Mouse (Mus musculus) neural tube, embryonic 13.5 days (tissue): ENCODE measurements at regions not wholly inside any gene's neighbourhood (a gene's known extent, or its start where the extent isn't known, plus 50 kb on each side); places are given as distances from the start of the nearest gene placed in this dataset.
"Not testable (repeated sequence)": the region's sequence is repeated elsewhere in the genome, so short reads cannot be mapped to it uniquely, and the experiment has no call there.

Experiments used
- ATAC-seq: fragments of 200-750 bp; cut with Nextera tagmentation; 2 replicates; pipeline ENCODE4 v1.8.0; 2017; ENCODE audit warnings: low read depth, mild to moderate bottlenecking, moderate TSS enrichment, moderate library complexity
- H3K27ac ChIP-seq: fragments of 300-500 bp; sonication (generic); replicated peaks from 2 replicates; pipeline ENCODE4 v1.5.1; 2015; ENCODE audit warnings: moderate library complexity, mild to moderate bottlenecking, inconsistent platforms
- H3K27me3 ChIP-seq: fragments of 300-500 bp; sonication (generic); 2 replicates; pipeline ENCODE4 v1.6.1; 2015; ENCODE audit warnings: mild to moderate bottlenecking, inconsistent platforms
- H3K36me3 ChIP-seq: fragments of 300-500 bp; sonication (generic); 2 replicates; pipeline ENCODE4 v1.6.1; 2015; ENCODE audit warnings: mild to moderate bottlenecking, inconsistent platforms
- H3K4me1 ChIP-seq: fragments of 300-500 bp; sonication (generic); replicated peaks from 2 replicates; pipeline ENCODE4 v1.6.1; 2015; ENCODE audit warnings: inconsistent platforms
- H3K4me2 ChIP-seq: fragments of 300-500 bp; sonication (generic); 2 replicates; pipeline ENCODE4 v1.6.1; 2015; ENCODE audit warnings: inconsistent platforms, mild to moderate bottlenecking, moderate library complexity
- H3K4me3 ChIP-seq: fragments of 300-500 bp; sonication (generic); 2 replicates; pipeline ENCODE4 v1.5.1; 2015; ENCODE audit warnings: mild to moderate bottlenecking, inconsistent platforms
- H3K9ac ChIP-seq: fragments of 300-500 bp; sonication (generic); 2 replicates; pipeline ENCODE4 v1.6.1; 2015; ENCODE audit warnings: moderate library complexity, mild to moderate bottlenecking, inconsistent platforms
- H3K9me3 ChIP-seq: fragments of 300-500 bp; sonication (generic); 2 replicates; pipeline ENCODE4 v1.6.1; 2016; ENCODE audit warnings: inconsistent platforms
- WGBS: fragments of 180-500 bp; shearing (Covaris S2); methylation state at CpG from one replicate; pipeline ENCODE4 v1.1.7; 2015; 5-methylcytosine and 5-hydroxymethylcytosine counted together

DNA sequence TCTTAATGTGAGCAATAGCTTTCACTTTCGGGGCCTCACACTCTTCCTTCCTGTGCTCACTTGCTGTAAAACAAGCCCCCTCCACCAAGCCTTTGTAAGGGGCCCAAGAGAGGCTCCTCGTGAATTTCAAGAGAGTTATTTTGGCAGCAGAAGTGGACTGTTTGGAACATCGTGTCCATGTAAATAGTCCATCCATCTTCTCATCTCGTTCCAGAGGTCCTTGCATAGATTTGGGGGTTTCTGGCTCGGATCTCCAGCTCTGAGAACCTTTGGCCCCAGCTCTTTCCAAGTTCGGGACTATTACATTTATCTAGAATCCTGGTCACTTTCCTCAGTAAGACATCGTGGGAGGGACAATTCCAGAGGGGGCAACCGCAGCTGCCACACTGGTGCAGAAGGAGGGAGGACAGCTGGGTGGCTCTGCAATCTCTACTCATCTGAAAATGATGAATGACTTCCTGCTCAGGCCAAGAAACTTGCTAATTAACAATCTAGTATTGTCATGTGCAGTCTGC, 152.3 kb upstream of the Zfp637 start:
- Histone ChIP-seq H3K4me3 (no peak overlapping the region), H3K4me2 (no peak overlapping the region), H3K4me1 (no peaks in the 10 kb centered on the region), H3K9ac (no peak overlapping the region), H3K27me3 (no peaks in the 10 kb centered on the region), H3K9me3 (no peaks in the 10 kb centered on the region), H3K36me3 (no peaks in the 10 kb centered on the region), H3K27ac (no peak overlapping the region)
- ATAC-seq, result no peak
- WGBS, result 70% methylated on average over 8 of the region's 8 CpGs

DNA sequence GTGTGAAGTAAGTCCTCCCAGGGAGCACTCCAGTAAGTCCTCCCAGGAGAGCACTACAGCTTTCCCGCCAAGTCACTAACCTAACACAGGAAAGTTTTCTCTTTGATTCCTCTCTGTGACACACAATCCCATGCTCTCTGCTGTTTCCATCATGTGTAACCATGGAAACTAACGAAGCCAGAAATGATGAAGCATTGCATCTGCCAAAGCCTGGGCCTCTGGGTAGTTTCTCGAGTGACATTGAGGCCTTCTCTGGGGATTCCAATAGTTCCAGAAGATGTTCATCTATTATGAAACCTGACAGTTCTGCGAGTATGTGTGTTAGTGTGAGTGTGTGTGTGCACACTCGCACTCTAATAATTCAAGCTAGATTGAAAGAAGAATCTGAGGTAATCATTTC, 140.7 kb upstream of the Zfp637 start:
- H3K9me3 ChIP-seq, result no peaks in the 10 kb centered on the region
- no peaks in the 10 kb centered on the region for H3K27me3 ChIP-seq
- H3K27ac ChIP-seq, result no peak overlapping the region
- H3K36me3 ChIP-seq, result no peaks in the 10 kb centered on the region
- no peak for ATAC-seq
- no peak overlapping the region for H3K4me2 ChIP-seq
- no peaks in the 10 kb centered on the region for H3K4me1 ChIP-seq
- H3K4me3 ChIP-seq, result no peak overlapping the region
- H3K9ac ChIP-seq, result no peak overlapping the region
- 85% methylated on average over 5 of the region's 5 CpGs for WGBS

DNA sequence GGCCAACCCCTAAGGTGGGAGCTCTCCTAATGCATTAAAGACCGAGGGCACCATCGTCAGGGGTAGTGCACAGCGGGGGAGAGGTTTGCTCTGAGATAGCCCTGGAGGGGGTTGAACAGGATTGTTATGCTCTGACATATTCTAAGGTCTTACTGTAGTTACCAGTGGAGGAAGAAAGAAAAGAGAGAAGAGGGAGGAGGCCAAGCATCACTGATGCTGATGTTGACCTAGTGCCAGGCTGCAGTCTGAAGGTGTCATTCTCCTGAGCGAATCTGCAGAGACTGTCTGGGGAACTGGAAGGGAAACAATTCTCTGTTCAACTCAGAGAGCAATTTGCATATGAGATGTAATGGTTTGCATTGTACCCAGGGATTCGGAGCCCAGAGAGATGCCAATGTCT, 139.4 kb upstream of the Zfp637 start:
- Histone ChIP-seq H3K9ac (no peak overlapping the region), H3K4me3 (no peak overlapping the region), H3K27ac (no peak overlapping the region), H3K36me3 (no peaks in the 10 kb centered on the region), H3K27me3 (no peaks in the 10 kb centered on the region), H3K4me1 (no peaks in the 10 kb centered on the region), H3K4me2 (no peak overlapping the region), H3K9me3 (no peaks in the 10 kb centered on the region)
- ATAC-seq, result no peak
- 93% methylated on average over 5 of the region's 5 CpGs for WGBS

DNA sequence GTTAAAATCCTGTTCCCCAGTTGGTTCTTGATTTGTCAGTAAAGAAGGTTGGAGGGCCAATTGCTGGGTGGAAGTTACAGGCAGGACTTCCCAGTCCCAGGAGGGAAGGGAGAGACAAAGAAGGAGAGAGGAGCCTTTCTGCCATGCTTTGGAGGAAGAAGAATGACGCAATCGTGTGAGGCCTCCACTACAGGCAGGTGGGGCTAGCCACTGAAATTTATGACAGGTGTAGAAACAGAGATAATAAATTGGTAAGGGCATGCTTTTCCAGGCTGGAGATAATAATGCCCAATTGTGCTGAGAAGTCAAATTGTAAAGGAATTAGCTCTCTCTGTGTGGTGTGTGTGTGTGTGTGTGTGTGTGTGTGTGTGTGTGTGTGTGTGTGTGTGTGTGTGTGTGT, 135.0 kb upstream of the Zfp637 start:
- Histone ChIP-seq H3K9me3 (no peaks in the 10 kb centered on the region), H3K27me3 (no peaks in the 10 kb centered on the region), H3K9ac (no peak overlapping the region), H3K27ac (no peak overlapping the region), H3K4me3 (no peak overlapping the region), H3K4me2 (no peak overlapping the region), H3K4me1 (no peaks in the 10 kb centered on the region), H3K36me3 (no peaks in the 10 kb centered on the region)
- 73% methylated on average over 2 of the region's 2 CpGs for WGBS
- ATAC-seq, result no peak

DNA sequence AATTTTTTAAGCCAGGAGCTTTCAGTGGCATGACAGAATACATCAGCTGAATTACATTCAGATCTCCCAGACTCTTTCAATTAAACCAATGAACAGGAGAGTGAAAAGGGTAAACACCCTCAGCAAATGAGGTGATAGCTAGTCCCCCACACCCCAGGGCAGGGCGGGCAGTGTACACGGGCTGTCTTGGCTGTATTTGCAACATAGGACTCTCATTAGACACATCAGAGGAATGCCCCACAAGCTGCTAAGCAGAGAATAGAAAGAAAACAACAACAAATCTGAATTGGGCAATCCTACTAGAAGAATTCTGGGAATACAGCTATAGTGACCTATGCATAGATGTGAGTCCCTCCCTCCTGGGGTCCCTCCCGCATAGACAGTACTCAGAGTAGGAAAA, 131.8 kb upstream of the Zfp637 start:
- ATAC-seq, result no peak
- H3K4me2 ChIP-seq, result no peak overlapping the region
- 82% methylated on average over 3 of the region's 3 CpGs for WGBS
- H3K9me3 ChIP-seq, result no peaks in the 10 kb centered on the region
- H3K36me3 ChIP-seq, result no peaks in the 10 kb centered on the region
- H3K27ac ChIP-seq, result no peak overlapping the region
- H3K27me3 ChIP-seq, result no peaks in the 10 kb centered on the region
- no peak overlapping the region for H3K4me3 ChIP-seq
- H3K4me1 ChIP-seq, result no peaks in the 10 kb centered on the region
- H3K9ac ChIP-seq, result no peak overlapping the region

DNA sequence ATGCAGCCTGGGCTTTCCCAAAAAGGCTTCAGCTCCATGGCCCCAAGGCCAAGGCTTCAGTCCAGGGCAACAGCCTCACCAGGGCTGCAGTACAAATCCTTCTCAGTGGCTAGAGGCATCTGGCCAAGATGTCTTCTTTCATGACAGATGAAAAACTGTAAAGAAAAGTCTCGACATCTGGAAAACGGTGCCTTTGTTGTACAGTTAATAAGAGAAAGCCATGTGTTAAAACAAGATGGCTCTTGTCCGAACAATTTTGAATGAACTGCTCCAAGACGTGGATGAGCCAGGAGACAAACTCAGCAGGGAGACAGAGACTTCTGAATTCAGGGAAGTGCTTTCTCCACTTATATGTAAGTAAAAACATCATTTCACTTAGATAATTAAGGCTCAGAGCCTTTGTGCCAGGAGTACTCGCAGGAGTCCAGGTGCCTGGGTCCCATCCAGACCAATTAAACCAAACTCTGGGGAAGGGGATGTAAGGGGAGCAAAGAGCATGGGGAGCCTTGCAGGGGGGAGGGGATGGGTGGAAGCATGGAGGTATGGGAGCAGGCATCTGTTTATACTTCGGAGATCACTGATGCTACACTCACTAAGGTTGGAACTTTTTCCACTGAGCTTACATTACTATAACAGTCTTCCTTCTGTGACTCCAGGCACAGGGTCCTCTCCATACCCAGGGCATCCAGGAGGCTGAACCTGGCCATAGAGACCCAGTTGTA, 125.8 kb upstream of the Zfp637 start:
- Histone ChIP-seq H3K9ac (no peak overlapping the region), H3K4me2 (no peak overlapping the region), H3K4me3 (no peak overlapping the region), H3K27me3 (no peaks in the 10 kb centered on the region), H3K36me3 (no peaks in the 10 kb centered on the region), H3K9me3 (no peaks in the 10 kb centered on the region), H3K27ac (no peak overlapping the region), H3K4me1 (no peaks in the 10 kb centered on the region)
- WGBS, result 83% methylated on average over 6 of the region's 6 CpGs
- ATAC-seq, result no peak

DNA sequence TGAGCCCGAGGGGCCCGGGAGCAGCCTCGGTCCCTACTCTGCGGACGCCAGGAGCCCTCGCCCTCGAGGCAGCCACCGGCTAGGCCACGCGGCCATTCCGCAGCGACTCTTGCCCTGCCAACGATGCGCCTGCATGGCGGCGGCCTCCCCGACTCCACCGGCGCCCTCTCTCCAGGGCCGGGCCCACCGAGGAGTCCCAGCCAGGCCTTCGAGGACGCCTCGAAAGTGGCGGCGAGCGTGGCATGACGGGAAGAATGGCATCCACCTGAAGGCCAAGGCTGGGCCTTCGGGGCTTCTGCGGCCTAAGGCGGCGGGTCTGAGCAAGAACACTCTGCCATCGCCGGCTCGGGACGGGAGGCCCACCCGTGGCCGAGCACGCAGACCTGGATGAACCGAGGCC, 124.6 kb upstream of the Zfp637 start:
- not testable (repeated sequence) for ATAC-seq

DNA sequence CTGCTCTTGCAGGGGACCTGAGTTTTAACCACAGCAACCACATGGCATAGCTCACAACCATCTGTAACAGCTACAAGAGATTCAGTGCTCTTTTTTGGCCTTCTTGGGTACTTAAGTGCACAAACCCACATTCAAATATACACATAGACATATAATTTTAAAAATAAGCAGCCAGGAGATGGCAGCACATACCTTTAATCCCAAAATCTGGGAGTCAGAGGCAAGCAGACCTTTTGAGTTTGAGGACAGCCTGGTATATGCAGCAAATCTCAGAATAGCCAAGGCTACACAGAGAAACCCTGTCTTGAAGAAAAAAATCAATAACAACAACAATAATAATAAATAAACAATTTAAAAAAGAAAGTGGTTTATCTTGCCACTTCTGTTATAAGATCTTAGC, 88.6 kb upstream of the Zfp637 start:
- H3K27ac ChIP-seq, H3K9ac ChIP-seq, H3K27me3 ChIP-seq, H3K4me2 ChIP-seq, H3K9me3 ChIP-seq, ATAC-seq, H3K4me3 ChIP-seq, H3K36me3 ChIP-seq, H3K4me1 ChIP-seq: not testable (repeated sequence)

More for the DNA sequence above, 124.6 kb upstream of the Zfp637 start:
- not testable (repeated sequence) for H3K9ac ChIP-seq, H3K4me3 ChIP-seq, H3K27ac ChIP-seq, H3K4me2 ChIP-seq, H3K4me1 ChIP-seq, H3K27me3 ChIP-seq, H3K9me3 ChIP-seq, H3K36me3 ChIP-seq
- WGBS, result 89% methylated on average over 10 of the region's 40 CpGs

DNA sequence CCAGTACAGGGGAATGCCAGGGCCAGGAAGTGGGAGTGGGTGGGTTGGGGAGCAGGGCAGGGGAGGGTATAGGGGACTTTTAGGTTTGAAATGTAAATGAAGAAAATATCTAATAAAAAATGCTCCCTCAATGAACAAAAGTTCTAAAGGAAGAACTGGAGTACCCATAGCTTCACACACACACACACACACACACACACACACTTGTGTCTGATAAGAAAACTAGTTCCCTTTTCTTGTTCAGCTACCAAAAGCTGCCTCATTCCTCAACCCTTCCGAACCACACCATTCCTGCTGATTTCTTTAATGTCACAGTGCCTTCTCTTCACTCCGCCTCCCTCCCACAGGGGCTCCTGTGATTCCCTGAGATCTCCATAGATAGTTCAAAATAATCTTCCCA, 85.3 kb upstream of the Zfp637 start:
- not testable (repeated sequence) for H3K9ac ChIP-seq, ATAC-seq, H3K9me3 ChIP-seq, H3K27ac ChIP-seq, H3K4me1 ChIP-seq, H3K36me3 ChIP-seq, H3K27me3 ChIP-seq, H3K4me2 ChIP-seq, H3K4me3 ChIP-seq
- WGBS, result 93% methylated on average over 2 of the region's 2 CpGs

DNA sequence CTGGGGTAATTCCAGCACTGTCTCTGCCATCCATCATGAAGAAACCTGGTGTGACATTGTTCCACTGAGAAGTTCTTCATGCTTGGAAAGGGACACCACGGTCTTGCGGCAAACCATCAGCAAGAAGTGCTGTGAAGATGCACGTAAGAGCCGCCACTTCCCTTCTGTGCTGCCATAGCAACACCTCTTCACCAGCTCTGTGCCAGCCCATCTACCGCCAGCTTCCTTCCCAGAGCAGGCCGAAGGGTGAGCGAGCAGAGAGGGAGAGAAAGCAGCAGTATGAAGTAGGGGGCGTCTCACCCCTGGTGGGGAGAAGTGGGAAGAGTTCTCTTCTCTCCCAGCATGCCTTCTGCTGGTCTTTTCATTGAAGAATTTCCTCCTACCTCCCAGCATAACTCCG, 84.8 kb upstream of the Zfp637 start:
- WGBS, result 76% methylated on average over 9 of the region's 9 CpGs
- Histone ChIP-seq H3K27ac (no peak overlapping the region), H3K27me3 (no peaks in the 10 kb centered on the region), H3K9me3 (no peaks in the 10 kb centered on the region), H3K9ac (no peak overlapping the region), H3K4me1 (no peaks in the 10 kb centered on the region), H3K36me3 (no peaks in the 10 kb centered on the region), H3K4me2 (no peak overlapping the region), H3K4me3 (no peak overlapping the region)
- no peak for ATAC-seq

DNA sequence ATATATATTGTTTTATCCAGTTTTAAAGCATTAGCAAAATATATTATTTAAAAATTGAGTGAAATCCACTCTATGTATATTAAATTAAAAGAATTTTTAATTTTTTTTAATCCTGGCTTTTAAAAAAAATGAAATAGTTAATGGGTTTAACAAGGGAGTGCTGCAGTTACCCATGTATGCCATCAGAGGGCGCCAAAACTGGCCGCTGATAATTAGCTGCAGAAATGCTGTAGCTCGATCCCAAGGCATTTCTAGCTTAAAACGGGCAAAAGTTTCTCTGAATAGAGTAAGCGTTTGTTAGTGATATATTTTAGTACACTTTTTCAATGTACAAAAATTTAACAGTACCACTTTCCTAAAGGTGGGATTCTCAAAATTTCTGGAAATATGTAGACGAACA, 82.5 kb upstream of the Zfp637 start:
- 16% methylated on average over 6 of the region's 6 CpGs for WGBS
- H3K27ac ChIP-seq, result not testable (repeated sequence)

DNA sequence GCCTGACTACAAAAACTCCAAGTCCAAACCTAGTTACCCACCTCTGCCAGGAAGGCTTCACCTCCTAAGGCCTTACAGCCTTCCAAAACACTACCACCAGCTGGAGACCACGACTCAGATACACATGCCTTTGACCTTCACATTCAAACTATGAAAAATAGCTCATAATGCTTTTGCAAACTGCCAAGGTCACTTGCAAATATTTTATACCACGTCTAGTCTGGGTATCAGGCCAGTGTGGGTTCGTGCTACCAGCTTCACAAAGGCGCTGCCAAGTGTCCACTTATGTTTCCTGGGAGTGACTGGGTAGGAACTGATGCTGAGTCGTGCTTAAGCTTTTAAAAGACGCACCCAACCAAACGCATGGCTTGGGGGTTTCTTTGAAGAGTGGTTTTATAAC, 69.5 kb upstream of the Zfp637 start:
- Histone ChIP-seq H3K9ac (no peak overlapping the region), H3K27me3 (no peaks in the 10 kb centered on the region), H3K4me1 (no peaks in the 10 kb centered on the region), H3K36me3 (no peaks in the 10 kb centered on the region), H3K4me3 (no peak overlapping the region), H3K9me3 (no peaks in the 10 kb centered on the region), H3K4me2 (no peak overlapping the region), H3K27ac (no peak overlapping the region)
- ATAC-seq, result no peak
- 83% methylated on average over 7 of the region's 7 CpGs for WGBS

More for the DNA sequence above, 82.5 kb upstream of the Zfp637 start:
- not testable (repeated sequence) for H3K9ac ChIP-seq, H3K9me3 ChIP-seq, H3K27me3 ChIP-seq, H3K4me3 ChIP-seq, H3K4me1 ChIP-seq, H3K4me2 ChIP-seq, ATAC-seq, H3K36me3 ChIP-seq

DNA sequence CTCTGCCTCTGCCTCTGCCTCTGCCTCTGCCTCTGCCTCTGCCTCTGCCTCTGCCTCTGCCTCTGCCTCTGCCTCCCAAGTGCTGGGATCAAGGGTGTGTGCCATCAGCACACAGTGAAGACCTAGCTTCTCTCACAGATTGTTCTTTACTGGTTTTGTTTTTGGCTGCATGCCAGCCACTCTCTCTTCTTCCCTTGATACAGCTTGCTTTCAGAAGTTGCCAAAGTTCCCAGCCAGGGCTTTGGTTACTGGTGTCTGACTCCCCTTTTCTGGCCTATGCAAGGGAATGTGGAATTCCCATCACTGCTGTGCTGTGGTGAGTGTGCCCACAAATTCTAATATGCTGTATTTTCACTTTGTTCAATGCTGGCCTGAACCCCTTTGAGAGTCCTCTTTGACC, 68.6 kb upstream of the Zfp637 start:
- Histone ChIP-seq H3K27me3 (no peaks in the 10 kb centered on the region), H3K27ac (no peak overlapping the region), H3K4me2 (no peak overlapping the region), H3K36me3 (no peaks in the 10 kb centered on the region), H3K4me1 (no peaks in the 10 kb centered on the region), H3K9me3 (no peaks in the 10 kb centered on the region), H3K9ac (no peak overlapping the region), H3K4me3 (no peak overlapping the region)
- no peak for ATAC-seq
